Mouse (Mus musculus) telencephalon, adult 2 months (tissue): Measurements from ENCODE around the gene Cyp4x1.
A peak's percentile ranks its signal among the peaks of the same experiment; 100 is the strongest.
"Not testable (repeated sequence)": the region's sequence is repeated elsewhere in the genome, so short reads cannot be mapped to it uniquely, and the experiment has no call there.

Experiments
- DNase-seq: peaks from one replicate; pipeline ENCODE4 v3.0.0-alpha.2; 2011; ENCODE audit warnings: low read depth, low spot score

Gene Cyp4x1

GRCm38 (mm10) chr4:115133621-115134295, at the start of gene Cyp4x1:
Gene Cyp4x1 (minus strand): TSS chr4:115134281.
- peak; percentile 77 for DNase-seq

GRCm38 (mm10) chr4:115176201-115176600, 42.1 kb upstream of the Cyp4x1 start:
- not testable (repeated sequence) for DNase-seq

- DNase-seq, result no peak
These were observed 40.7 kb upstream of the Cyp4x1 start for GRCm38 (mm10) chr4:115174694-115175353.

GRCm38 (mm10) chr4:115158963-115159362, 24.9 kb upstream of the Cyp4x1 start:
- DNase-seq, result not testable (repeated sequence)

GRCm38 (mm10) chr4:115154723-115155122, 20.6 kb upstream of the Cyp4x1 start:
- DNase-seq, result no peak

GRCm38 (mm10) chr4:115134296-115134630, 182 bp upstream of the Cyp4x1 start:
- DNase-seq, result peak; percentile 65

- peak; percentile 26 for DNase-seq
These were observed 996 bp downstream of the Cyp4x1 start for GRCm38 (mm10) chr4:115133085-115133484.

GRCm38 (mm10) chr4:115124713-115125112, 9.4 kb downstream of the Cyp4x1 start:
- DNase-seq, result no peak

- no peak for DNase-seq
These were observed 10.6 kb downstream of the Cyp4x1 start for GRCm38 (mm10) chr4:115123507-115123906.

- DNase-seq, result no peak
These were observed 12.5 kb downstream of the Cyp4x1 start for GRCm38 (mm10) chr4:115121608-115122007.

GRCm38 (mm10) chr4:115121162-115121561, 12.9 kb downstream of the Cyp4x1 start:
- DNase-seq, result no peak

- no peak for DNase-seq
These were observed 14.4 kb downstream of the Cyp4x1 start for GRCm38 (mm10) chr4:115119642-115120041.

- no peak for DNase-seq
These were observed 20.8 kb downstream of the Cyp4x1 start for GRCm38 (mm10) chr4:115113266-115113665.

- no peak for DNase-seq
These were observed 22.9 kb downstream of the Cyp4x1 start for GRCm38 (mm10) chr4:115111167-115111566.

- DNase-seq, result peak; percentile 83
These were observed 30.6 kb downstream of the Cyp4x1 start for GRCm38 (mm10) chr4:115103510-115103909.

- DNase-seq, result peak; percentile 56
These were observed 32.4 kb downstream of the Cyp4x1 start for GRCm38 (mm10) chr4:115101682-115102081.

- DNase-seq, result no peak
These were observed 37.0 kb downstream of the Cyp4x1 start for GRCm38 (mm10) chr4:115097146-115097496.

GRCm38 (mm10) chr4:115096435-115097145, 37.5 kb downstream of the Cyp4x1 start:
- no peak for DNase-seq

GRCm38 (mm10) chr4:115095671-115096434, 38.2 kb downstream of the Cyp4x1 start:
- DNase-seq, result no peak

GRCm38 (mm10) chr4:115094056-115094455, 40.0 kb downstream of the Cyp4x1 start:
- DNase-seq, result no peak

GRCm38 (mm10) chr4:115093331-115093864, 40.7 kb downstream of the Cyp4x1 start:
- no peak for DNase-seq

GRCm38 (mm10) chr4:115091806-115092205, 42.3 kb downstream of the Cyp4x1 start:
- DNase-seq, result no peak
